Mouse (Mus musculus) heart, embryonic 15.5 days (tissue): Measurements from ENCODE around the gene Tmod4. TPM values are rescaled to one million over a fixed set of nuclear protein-coding genes. Genes with fewer than 3 reads are reported as not detected.

Experiments used
- ATAC-seq: fragments of 200-750 bp; cut with Nextera tagmentation; replicated peaks from 2 replicates; pipeline ENCODE4 v1.8.0; 2017; ENCODE audit warnings: low read depth, moderate TSS enrichment; ENCODE audit not compliant: insufficient number of reproducible peaks, insufficient read depth, low FRiP score
- H3K27ac ChIP-seq: fragments of 300-500 bp; sonication (generic); 2 replicates; pipeline ENCODE4 v1.5.1; 2015; ENCODE audit warnings: mild to moderate bottlenecking, inconsistent platforms
- H3K27me3 ChIP-seq: fragments of 300-500 bp; sonication (generic); 2 replicates; pipeline ENCODE4 v1.6.1; 2015; ENCODE audit warnings: inconsistent platforms
- H3K36me3 ChIP-seq: fragments of 300-500 bp; sonication (generic); 2 replicates; pipeline ENCODE4 v1.6.1; 2015; ENCODE audit warnings: mild to moderate bottlenecking, inconsistent platforms
- H3K4me1 ChIP-seq: fragments of 300-500 bp; sonication (generic); replicated peaks from 2 replicates; pipeline ENCODE4 v1.6.1; 2015; ENCODE audit warnings: inconsistent platforms
- H3K4me2 ChIP-seq: fragments of 300-500 bp; sonication (generic); 2 replicates; pipeline ENCODE4 v1.6.1; 2015; ENCODE audit warnings: inconsistent platforms, mild to moderate bottlenecking, moderate library complexity
- H3K4me3 ChIP-seq: fragments of 300-500 bp; sonication (generic); 2 replicates; pipeline ENCODE4 v1.5.1; 2015; ENCODE audit warnings: mild to moderate bottlenecking, inconsistent platforms
- H3K9ac ChIP-seq: fragments of 300-500 bp; sonication (generic); 2 replicates; pipeline ENCODE4 v1.6.1; 2015; ENCODE audit warnings: mild to moderate bottlenecking, inconsistent platforms
- H3K9me3 ChIP-seq: fragments of 300-500 bp; sonication (generic); replicated peaks from 2 replicates; pipeline ENCODE4 v1.6.1; 2016; ENCODE audit warnings: inconsistent platforms
- whole genome bisulfite sequencing: fragments of 180-500 bp; shearing (Covaris S2); methylation state at CpG from one replicate; pipeline ENCODE4 v1.1.7; 2015; ENCODE audit warnings: mixed read lengths; 5-methylcytosine and 5-hydroxymethylcytosine counted together
- polyA plus RNA-seq: library from polyadenylated mRNA; unstranded; fragments of >200 nt; fragmentation: Nextera tagmentation; extraction: Ambion mirVana; gene quantifications from 2 replicates; pipeline ENCODE4 v1.2.1, GENCODE M21; 2015

Gene Tmod4
- polyA plus RNA-seq, 1 experiment from 2014 or later, result 2.1 TPM

DNA sequence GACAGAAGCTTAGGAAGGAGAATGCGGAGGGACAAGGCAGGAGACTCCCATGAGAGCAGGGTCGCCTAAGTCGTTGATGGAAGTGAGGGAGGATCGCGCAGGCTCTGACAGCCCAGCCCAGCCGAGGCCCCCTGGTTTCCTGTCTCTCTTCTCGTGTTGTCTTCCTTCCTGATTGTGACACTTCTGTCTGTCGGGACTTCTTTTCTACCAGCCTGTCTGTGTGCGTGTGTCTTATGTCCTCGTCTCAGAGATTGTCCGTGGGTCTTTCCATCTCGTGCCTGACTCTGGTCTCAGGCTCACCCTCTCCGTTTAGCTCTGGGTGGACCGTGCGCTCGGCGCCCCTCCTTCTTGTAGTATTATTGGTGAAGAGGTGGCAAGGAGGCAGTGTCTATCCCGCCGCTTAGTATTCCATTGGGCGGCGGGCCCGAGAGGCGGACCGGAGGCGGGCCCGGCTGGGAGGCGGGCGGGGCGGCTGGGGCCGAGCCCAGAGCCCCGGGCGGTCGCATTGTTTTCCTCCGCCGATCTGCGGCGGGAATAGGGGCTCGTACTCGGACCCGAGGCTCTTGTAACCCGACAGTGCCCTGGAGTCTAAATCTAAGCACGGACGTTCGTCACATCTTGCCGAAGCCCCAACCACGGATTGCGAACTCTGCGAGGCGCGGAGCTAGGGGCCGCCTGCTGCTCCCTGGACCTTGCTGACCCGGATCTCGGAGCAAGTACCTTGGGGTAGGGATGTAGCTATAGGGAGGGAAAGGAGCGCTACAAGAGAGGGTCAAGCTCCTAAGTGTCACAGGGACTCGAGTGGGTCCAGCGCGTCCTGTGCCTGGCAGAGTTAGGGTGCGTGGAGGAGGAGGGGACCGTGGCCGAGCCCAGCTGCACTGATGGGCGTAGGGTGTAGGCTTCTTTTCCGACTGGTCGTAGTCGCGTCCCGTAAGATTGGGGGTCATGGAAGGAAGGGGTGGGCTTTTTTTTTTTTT is 36.0 kb downstream of the Tmod4 start, which contains the start of gene Sema6c:
Gene Sema6c (plus strand): TSS at position 471 of the 977 bp plus-strand sequence.
- Histone ChIP-seq H3K36me3 (no peaks in the 10 kb centered on the region), H3K27me3 (0 out of 2 replicates have a peak, but pooled peaks cover 7% of the 10 kb centered on the region), H3K9me3 (no peaks in the 10 kb centered on the region), H3K4me2 (peak within 1 kb of the TSS; percentile 98), H3K4me1 (peaks cover 49% of the 10 kb centered on the region), H3K4me3 (peak within 1 kb of the TSS; percentile 79), H3K27ac (peak within 1 kb of the TSS; percentile 41; the same call in 1 of the 2 replicates), H3K9ac (peak within 1 kb of the TSS; percentile 74)
- peak; percentile 97 for ATAC-seq
- under 1% methylated on average over 66 of the region's 66 CpGs for WGBS

DNA sequence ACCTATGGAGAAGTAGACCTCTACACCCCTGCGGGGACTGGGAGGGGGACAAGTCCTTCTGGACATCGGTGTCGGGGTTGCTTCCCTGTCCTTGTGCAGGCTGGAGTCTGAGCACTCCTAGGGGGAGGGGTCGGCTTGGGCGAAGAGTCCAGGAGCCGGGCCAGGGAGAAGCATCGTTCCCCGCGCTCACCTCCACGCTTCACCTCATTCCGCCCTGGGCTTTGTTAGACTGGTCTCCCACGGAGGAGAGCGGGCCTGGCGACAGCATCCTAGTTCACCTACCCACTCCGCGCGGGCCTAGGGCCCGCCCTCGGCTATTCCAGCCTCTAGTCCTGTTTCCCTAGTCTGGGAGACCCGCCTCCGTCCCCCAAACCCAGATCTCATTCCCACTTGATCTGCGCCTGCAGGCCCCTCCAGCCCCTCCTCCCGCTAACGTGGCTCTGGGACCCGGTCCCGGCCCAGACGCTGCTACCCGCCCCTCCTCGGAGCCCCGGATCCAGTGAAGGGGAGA is 36.8 kb downstream of the Tmod4 start:
- H3K4me3 ChIP-seq, result peak overlapping the region; percentile 79
- peak overlapping the region; percentile 98 for H3K4me2 ChIP-seq
- H3K4me1 ChIP-seq, result peaks cover 49% of the 10 kb centered on the region
- no peak overlapping the region for H3K27ac ChIP-seq
- no peaks in the 10 kb centered on the region for H3K9me3 ChIP-seq
- 1% methylated on average over 30 of the region's 30 CpGs for WGBS
- H3K9ac ChIP-seq, result peak overlapping the region; percentile 74
- 0 out of 2 replicates have a peak, but pooled peaks cover 7% of the 10 kb centered on the region for H3K27me3 ChIP-seq
- H3K36me3 ChIP-seq, result no peaks in the 10 kb centered on the region
- no peak for ATAC-seq

DNA sequence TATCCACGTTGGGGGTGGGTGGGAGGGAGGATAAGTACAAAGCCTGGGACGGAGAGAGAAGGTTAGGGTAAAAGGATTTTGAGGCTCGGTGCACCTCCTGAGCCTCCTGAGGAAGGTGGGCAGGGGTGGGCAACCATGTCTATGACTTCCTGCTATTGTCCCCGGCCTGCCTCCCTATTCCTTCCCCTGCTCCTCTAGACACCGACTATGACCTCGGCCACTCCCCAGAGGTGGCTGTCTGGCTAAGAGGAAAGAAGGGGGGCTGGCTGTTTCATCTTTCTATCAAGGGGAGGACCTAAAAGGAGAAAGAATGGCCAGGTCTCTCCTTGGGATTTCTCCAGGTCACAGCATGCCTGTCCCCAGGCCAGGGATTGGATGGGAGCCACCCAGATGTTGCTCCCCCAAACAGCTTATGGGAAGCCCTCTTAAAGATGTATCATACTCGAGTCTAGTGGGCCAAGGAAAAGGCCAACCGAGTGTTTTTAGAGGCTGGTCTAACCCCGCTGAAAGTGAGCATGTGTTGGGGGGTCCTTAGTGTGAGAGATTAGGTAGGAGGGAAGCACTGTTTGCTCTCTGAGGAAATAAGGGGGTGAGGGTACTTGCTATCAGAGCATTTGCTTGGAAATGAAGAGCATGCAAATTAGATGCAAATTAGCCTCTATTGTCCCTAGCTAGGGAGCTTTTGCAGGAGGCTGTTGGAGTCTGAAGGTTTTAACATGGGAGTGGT is 37.5 kb downstream of the Tmod4 start:
- Histone ChIP-seq H3K4me2 (peak overlapping the region; percentile 98), H3K9me3 (no peaks in the 10 kb centered on the region), H3K4me3 (peak overlapping the region; percentile 79), H3K4me1 (peaks cover 49% of the 10 kb centered on the region), H3K27me3 (0 out of 2 replicates have a peak, but pooled peaks cover 7% of the 10 kb centered on the region), H3K27ac (no peak overlapping the region), H3K36me3 (no peaks in the 10 kb centered on the region), H3K9ac (peak overlapping the region; percentile 74)
- no peak for ATAC-seq
- 25% methylated on average over 9 of the region's 9 CpGs for WGBS

GRCm38 (mm10) chr3:95162345-95162628 is 38.0 kb downstream of the Tmod4 start:
- H3K36me3 ChIP-seq, result no peaks in the 10 kb centered on the region
- 0 out of 2 replicates have a peak, but pooled peaks cover 10% of the 10 kb centered on the region for H3K27me3 ChIP-seq
- no peaks in the 10 kb centered on the region for H3K9me3 ChIP-seq
- no peak overlapping the region for H3K27ac ChIP-seq
- ATAC-seq, result no peak
- H3K4me2 ChIP-seq, result peak overlapping the region; percentile 98
- peak overlapping the region; percentile 79; the same call in 1 of the 2 replicates for H3K4me3 ChIP-seq
- 39% methylated on average over 2 of the region's 2 CpGs for WGBS
- H3K9ac ChIP-seq, result no peak overlapping the region
- peaks cover 49% of the 10 kb centered on the region for H3K4me1 ChIP-seq

- H3K36me3 ChIP-seq, result no peaks in the 10 kb centered on the region
- no peaks in the 10 kb centered on the region for H3K9me3 ChIP-seq
- no peak overlapping the region for H3K4me3 ChIP-seq
- ATAC-seq, result no peak
- no peak overlapping the region for H3K27ac ChIP-seq
- peaks cover 49% of the 10 kb centered on the region for H3K4me1 ChIP-seq
- 0 out of 2 replicates have a peak, but pooled peaks cover 19% of the 10 kb centered on the region for H3K27me3 ChIP-seq
- H3K4me2 ChIP-seq, result peak overlapping the region; percentile 16; the same call in 1 of the 2 replicates
- WGBS, result 41% methylated on average over 11 of the region's 11 CpGs
- no peak overlapping the region for H3K9ac ChIP-seq
These were observed 39.4 kb downstream of the Tmod4 start for GRCm38 (mm10) chr3:95163419-95164255.

- no peak for ATAC-seq
- 77% methylated on average over 5 of the region's 5 CpGs for WGBS
- peaks cover 49% of the 10 kb centered on the region for H3K4me1 ChIP-seq
- 0 out of 2 replicates have a peak, but pooled peaks cover 19% of the 10 kb centered on the region for H3K27me3 ChIP-seq
- H3K27ac ChIP-seq, result no peak overlapping the region
- H3K9me3 ChIP-seq, result no peaks in the 10 kb centered on the region
- H3K4me3 ChIP-seq, result no peak overlapping the region
- H3K36me3 ChIP-seq, result no peaks in the 10 kb centered on the region
- no peak overlapping the region for H3K4me2 ChIP-seq
- no peak overlapping the region for H3K9ac ChIP-seq
These were observed 39.9 kb downstream of the Tmod4 start for GRCm38 (mm10) chr3:95164256-95164550.

GRCm38 (mm10) chr3:95164840-95165239 is 40.6 kb downstream of the Tmod4 start:
- H3K4me1 ChIP-seq, result peaks cover 46% of the 10 kb centered on the region
- WGBS, result 53% methylated on average over 5 of the region's 5 CpGs
- no peak overlapping the region for H3K4me3 ChIP-seq
- no peaks in the 10 kb centered on the region for H3K36me3 ChIP-seq
- ATAC-seq, result no peak
- H3K9ac ChIP-seq, result no peak overlapping the region
- H3K27me3 ChIP-seq, result peaks cover 22% of the 10 kb centered on the region; the same call in 1 of the 2 replicates
- H3K9me3 ChIP-seq, result no peaks in the 10 kb centered on the region
- no peak overlapping the region for H3K27ac ChIP-seq
- no peak overlapping the region for H3K4me2 ChIP-seq

DNA sequence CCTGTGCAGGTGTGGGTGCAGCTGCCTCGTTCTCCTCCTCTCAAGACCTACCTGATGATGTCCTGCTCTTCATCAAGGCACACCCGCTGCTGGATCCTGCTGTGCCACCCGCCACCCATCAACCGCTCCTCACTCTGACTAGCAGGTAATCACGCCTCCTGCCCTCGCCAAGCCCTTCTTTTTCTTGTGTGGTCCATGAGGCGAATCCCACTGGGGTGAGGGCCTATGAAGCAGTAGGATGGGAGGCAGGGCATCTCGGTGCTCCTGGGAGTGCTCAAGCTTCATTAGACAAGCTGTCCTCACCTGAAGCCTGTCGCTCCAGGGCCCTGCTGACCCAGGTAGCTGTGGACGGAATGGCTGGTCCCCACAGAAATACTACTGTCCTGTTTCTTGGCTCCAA is 45.7 kb downstream of the Tmod4 start:
- Histone ChIP-seq H3K4me2 (no peak overlapping the region), H3K4me1 (peaks cover 21% of the 10 kb centered on the region), H3K36me3 (no peaks in the 10 kb centered on the region), H3K4me3 (no peak overlapping the region), H3K9me3 (no peaks in the 10 kb centered on the region), H3K27ac (no peak overlapping the region), H3K27me3 (peaks cover 49% of the 10 kb centered on the region), H3K9ac (no peak overlapping the region)
- WGBS, result 88% methylated on average over 10 of the region's 10 CpGs
- no peak for ATAC-seq

DNA sequence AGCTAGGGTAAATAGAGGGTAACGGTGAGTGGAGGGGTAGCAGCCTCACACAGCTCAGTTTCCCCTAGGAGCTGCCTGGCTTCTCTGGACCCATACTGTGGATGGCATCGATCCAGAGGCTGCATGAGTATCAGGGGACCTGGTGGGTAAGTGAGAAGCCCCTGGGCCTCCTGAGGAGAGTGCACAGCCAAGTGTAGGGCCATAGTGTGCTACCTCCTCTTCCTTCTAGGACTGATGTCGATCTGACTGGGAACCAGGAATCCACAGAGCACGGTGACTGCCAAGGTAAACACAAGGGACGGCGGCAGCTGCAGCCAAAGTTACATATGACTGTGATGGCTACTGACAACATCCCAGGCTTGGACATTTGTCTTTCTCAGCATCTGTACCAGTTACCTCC is 46.8 kb downstream of the Tmod4 start:
- no peaks in the 10 kb centered on the region for H3K36me3 ChIP-seq
- WGBS, result 64% methylated on average over 6 of the region's 6 CpGs
- no peak overlapping the region for H3K27ac ChIP-seq
- peaks cover 19% of the 10 kb centered on the region for H3K4me1 ChIP-seq
- H3K9me3 ChIP-seq, result no peaks in the 10 kb centered on the region
- no peak overlapping the region for H3K4me3 ChIP-seq
- no peak overlapping the region for H3K4me2 ChIP-seq
- ATAC-seq, result no peak
- no peak overlapping the region for H3K9ac ChIP-seq
- H3K27me3 ChIP-seq, result peaks cover 54% of the 10 kb centered on the region

GRCm38 (mm10) chr3:95172526-95173255 is 48.4 kb downstream of the Tmod4 start:
- Histone ChIP-seq H3K4me2 (peak overlapping the region; percentile 72), H3K9me3 (no peaks in the 10 kb centered on the region), H3K27ac (no peak overlapping the region), H3K27me3 (peaks cover 47% of the 10 kb centered on the region), H3K9ac (peak overlapping the region; percentile 46), H3K36me3 (no peaks in the 10 kb centered on the region), H3K4me3 (peak overlapping the region; percentile 42), H3K4me1 (peaks cover 19% of the 10 kb centered on the region)
- 31% methylated on average over 76 of the region's 84 CpGs for WGBS
- ATAC-seq, result no peak
